Mouse (Mus musculus) spleen, adult 2 months (tissue): ENCODE results near the gene Lrrc29.

Experiments used
- CTCF ChIP-seq: fragments of 200-500 bp; IDR thresholded peaks from 2 replicates; pipeline ENCODE4 v1.5.1; 2011; ENCODE audit warnings: mild to moderate bottlenecking, inconsistent platforms; ENCODE audit not compliant: insufficient read depth, insufficient read length, insufficient replicate concordance; ENCODE audit errors: extremely low read depth
- POLR2A ChIP-seq: fragments of 200-500 bp; IDR thresholded peaks from 2 replicates; pipeline ENCODE4 v1.6.1; 2011; ENCODE audit warnings: low read depth, low read length, inconsistent platforms

- TF ChIP-seq CTCF (peak; percentile 22; the same call in 1 of the 2 replicates), POLR2A (no peak)
Observed at GRCm38 (mm10) chr8:105289805-105290460, 36.1 kb downstream of the Lrrc29 start, which contains the start of gene 4931428F04Rik.
